Mouse (Mus musculus): ENCODE data around the gene Uggt1.

Gene Uggt1

GRCm38 (mm10) chr1:36180038-36180437 lies 64.5 kb downstream of the Uggt1 start:
- DNase-seq (ENCODE audit: low read depth, low spot score): no peak

DNA sequence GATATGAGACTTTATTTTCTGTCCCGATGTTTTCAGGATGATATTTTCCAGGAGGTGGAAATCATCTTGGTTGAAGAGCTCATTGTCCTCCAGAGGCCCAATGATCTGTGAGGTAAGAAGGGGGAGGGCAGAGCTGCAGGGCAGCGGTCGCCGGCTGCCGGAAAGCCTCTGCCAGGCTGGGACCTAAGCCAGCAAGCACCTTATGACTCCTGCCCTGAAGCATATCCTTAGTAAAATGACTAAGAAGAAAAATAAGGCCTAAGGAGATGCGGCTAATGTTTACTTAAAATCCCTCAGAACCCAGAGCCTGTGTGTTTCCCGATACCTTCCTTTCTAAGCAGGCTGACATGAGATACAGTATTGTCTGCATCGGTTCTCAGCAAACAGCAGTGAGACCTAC lies 71.1 kb downstream of the Uggt1 start:
- DNase-seq (ENCODE audit: low read depth, low spot score): no peak

DNA sequence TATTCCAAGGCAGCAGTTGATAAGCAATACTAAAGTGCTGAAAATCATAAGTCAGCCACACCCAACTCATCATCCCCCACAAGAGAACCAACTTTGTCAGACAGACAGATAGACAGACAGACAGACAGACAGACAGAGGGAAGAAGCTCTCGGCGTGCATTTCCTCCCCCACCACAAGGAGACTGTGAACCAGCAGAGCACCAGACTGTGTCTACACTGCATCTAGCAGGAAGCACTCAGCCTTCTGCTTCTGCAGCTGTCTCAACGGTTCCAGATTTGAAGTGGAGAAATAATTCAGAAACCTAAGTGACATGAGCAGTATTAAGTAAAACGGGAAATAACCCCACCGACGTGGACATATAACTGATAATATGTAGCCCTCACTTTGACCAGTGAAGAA lies 71.6 kb downstream of the Uggt1 start:
- DNase-seq (ENCODE audit: low read depth, low spot score): no peak

GRCm38 (mm10) chr1:36162687-36163086 lies 81.8 kb downstream of the Uggt1 start:
- DNase-seq (ENCODE audit: low read depth, low spot score): peak; percentile 65

GRCm38 (mm10) chr1:36161208-36161607 lies 83.3 kb downstream of the Uggt1 start:
- no peak for DNase-seq (ENCODE audit: low read depth, low spot score)

DNA sequence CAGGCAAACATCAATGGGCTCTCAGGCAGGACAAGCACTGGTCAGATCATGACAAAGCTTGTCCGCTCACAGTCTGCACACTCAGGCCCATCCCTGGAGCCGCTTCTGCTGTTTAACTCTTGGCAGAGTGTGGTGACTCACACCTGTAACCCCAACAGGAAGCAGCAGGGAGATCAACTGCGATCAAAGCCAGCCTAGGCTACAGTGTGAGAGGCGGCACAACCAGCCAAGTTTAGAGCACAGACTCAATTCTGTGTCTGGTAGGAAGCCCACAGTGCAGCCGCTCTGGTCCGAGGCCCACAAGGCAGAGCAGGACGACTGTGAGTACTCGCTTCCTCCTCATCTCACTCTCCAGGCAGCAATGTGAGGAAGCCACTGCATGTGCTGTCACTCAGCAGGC lies 84.3 kb downstream of the Uggt1 start:
- DNase-seq (ENCODE audit: low read depth, low spot score): no peak

DNA sequence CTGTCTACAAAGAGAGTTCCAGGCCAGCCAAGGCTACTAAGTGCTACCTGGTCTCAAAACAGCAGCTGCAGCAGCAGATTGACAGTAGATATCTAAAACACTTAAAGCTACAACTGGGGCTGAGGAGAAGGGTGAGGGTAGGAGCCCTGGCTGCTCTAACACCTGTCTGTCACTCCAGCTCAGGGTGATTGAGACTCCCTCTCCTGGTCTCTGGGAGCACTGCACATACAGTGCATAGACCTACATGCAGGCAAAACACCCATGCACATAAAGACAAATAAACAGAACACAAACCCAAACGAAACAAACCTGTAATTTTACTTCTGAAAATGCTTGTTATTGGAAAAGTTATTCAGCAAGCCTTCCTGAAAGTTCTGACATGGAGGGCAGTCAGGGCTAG lies 95.1 kb downstream of the Uggt1 start:
- peak; percentile 68 for DNase-seq (ENCODE audit: low read depth, low spot score)

DNA sequence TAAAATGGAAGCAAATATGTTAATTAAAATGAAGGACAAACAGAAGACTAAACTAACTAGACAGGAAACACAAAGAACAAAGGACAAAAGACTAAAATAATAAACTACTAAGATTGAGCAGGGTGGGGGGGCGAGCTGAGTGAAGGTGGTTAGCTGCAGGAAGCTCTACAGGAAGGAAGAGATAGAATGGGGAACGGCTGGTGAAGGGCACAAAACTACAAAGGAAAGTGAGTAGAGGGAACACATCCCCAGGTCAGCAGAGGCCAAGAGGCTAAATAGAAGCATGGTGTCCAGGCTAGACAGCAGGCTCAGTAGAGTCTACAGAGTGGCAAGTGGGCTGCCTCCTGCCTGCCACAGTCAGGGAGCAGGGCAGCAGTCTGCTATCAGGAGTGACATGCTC lies 95.7 kb downstream of the Uggt1 start:
- no peak for DNase-seq (ENCODE audit: low read depth, low spot score)

DNA sequence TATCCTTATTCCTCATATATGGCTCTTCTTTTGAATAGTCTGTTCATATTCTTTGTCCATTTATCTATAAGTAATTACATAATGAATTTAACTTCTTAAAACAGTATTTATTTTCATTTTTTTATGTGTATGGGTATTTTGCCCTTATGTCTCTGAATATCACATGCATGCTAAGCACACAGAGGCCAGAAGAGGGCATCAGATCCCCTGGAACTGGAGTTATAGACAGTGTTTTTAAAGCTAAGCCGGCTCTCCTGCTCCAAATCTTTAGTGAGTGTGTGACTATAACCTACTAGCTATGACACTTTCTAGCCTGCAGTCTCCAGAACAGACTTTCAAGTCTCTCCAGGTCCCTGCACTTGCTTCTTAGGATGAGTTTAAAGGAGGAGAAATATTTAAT lies 99.5 kb downstream of the Uggt1 start:
- DNase-seq (ENCODE audit: low read depth, low spot score): no peak

DNA sequence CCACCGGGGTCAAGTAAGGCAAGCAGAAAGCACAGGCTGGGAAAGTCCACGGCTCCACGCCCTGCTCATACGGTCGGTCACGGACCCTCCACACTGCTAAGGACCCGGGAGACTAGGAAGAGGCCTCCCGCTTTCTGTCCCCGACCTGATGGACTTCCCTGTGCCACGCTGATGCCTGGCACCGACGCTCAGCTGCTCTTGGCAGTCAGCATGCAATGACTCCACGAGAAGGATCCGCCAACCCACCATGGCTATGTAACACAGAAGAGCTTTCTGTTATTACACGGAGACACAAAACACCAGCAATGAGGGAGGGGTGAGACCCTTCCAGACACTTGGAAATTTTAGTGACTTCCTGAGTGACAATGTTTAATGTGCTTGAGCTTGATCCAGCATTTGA lies 104.2 kb downstream of the Uggt1 start:
- no peak for DNase-seq (ENCODE audit: low read depth, low spot score)

DNA sequence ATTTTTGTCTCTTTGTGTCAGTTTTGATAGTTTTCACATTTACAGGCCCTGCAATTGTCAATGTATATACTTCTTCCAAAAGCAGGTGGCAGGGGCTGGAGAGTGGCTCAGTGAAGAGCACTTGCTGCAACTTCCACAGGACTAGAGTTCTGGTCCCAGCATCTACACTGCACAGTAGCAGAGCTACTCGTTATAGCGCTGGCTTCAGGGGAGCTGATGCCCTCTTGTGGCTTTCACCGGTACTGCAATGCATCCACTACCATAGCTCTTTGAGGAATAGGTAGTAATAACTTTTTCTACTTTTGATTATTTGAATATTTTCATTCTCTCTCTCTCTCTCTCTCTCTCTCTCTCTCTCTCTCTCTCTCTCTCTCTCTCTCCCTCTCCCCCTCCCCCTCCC lies 109.9 kb downstream of the Uggt1 start:
- peak; percentile 77 for DNase-seq (ENCODE audit: low read depth, low spot score)

DNA sequence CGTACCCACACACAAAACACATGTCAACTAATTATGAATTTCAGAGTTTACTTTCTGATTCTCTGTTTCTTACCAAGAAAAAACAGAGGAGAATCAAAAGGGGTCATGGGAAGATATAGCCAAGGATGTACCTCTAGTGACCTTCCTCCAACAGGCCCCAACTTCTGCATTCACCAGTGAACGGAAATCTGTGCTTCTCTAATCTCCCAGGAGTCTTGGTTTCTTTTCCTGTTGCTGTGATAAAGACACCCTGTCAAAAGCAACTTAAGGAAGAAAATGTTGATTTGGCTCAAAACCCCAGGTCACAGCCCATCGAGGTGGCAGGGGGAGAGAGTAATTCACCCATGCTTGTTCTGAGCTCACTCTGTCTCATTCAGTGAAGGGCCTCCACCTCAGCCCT lies 110.9 kb downstream of the Uggt1 start:
- DNase-seq (ENCODE audit: low read depth, low spot score): no peak

- no peak for DNase-seq (ENCODE audit: low read depth, low spot score)
Measured at GRCm38 (mm10) chr1:36133041-36133440, 111.5 kb downstream of the Uggt1 start.

GRCm38 (mm10) chr1:36132211-36132610 lies 112.3 kb downstream of the Uggt1 start:
- no peak for DNase-seq (ENCODE audit: low read depth, low spot score)

- no peak for DNase-seq (ENCODE audit: low read depth, low spot score)
Measured at GRCm38 (mm10) chr1:36131766-36132165, 112.8 kb downstream of the Uggt1 start.

- no peak for DNase-seq (ENCODE audit: low read depth, low spot score)
Measured at GRCm38 (mm10) chr1:36131154-36131553, 113.4 kb downstream of the Uggt1 start.

- DNase-seq (ENCODE audit: low read depth, low spot score): no peak
Measured at GRCm38 (mm10) chr1:36130307-36131035, 114.0 kb downstream of the Uggt1 start.

- no peak for DNase-seq (ENCODE audit: low read depth, low spot score)
Measured at GRCm38 (mm10) chr1:36129881-36130280, 114.6 kb downstream of the Uggt1 start.

DNA sequence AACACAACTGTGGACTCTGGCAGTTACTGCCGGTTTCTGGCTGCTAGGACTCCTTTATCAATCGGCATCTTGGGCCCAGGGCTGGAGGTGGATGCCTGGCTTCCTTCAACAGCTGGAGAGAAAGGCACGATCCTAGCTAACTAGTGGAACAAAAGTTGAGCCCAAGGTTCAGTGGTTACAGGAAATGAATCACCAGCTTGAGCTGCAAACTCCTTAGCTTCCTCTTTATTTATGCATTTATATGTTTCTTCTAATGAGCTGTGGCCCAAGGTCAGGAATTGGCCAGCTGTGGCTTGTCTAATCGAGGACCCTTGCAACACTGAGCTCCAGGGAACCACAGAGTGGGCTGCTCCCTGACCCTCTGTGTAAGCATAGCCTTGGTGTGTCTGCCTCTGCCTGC lies 115.4 kb downstream of the Uggt1 start:
- DNase-seq (ENCODE audit: low read depth, low spot score): no peak

DNA sequence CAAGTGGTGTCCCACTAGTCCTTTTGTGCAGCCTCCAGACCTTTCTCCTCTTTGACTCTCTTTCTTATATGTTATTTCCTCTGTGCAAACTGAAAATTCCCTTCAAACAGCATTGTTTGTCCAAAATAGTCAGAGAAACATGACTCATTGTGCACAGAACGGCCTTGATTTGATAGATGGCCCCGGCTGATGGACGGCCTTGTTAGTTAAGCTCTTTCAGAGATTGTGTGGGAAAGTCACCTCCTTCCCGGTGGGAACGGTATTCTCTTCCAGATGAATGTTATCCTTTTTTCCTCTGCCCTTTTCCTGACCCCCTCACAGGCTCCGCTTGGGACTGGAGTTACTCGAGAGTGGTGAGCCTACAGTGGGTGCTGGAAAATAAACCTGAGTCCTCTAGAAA lies 119.4 kb downstream of the Uggt1 start:
- no peak for DNase-seq (ENCODE audit: low read depth, low spot score)

DNA sequence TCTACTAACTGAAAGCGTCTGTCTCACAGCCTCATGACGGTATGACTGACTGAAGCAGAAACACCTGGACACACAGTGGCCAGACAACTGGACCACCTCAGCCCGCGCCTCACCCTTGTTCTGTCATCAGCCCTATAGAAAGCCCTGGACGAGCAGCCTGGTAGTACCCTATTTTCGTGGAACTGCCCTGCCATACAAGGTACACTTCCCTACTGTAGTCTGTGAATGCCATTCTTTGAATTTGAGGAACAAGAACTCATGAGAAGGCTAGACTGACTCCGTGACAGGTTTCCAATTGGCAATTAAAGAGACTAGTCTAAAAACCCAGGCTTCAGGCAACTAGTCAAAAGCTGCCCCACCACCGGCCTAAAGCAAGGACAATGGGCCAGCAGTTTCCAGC lies 123.3 kb downstream of the Uggt1 start:
- no peak for DNase-seq (ENCODE audit: low read depth, low spot score)

DNA sequence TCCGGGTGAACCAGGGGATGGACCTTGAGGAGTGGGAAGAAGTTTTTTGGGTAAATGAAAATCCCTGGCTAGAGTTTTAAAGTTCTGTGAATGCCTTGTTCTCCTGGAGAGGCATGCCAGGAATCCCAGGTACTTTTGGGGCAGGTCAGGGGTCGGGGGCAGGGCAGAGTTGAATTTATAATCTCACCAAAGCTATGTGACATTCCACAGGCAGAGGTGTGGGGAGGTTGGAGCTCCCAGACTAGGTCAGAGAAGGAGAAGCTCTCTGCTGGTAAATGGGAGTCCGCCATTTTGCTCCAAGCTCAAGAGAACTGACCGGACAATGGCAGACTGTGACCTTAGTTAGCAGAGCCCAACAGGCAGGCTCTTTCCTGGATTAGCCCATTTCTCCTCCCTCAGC lies 125.1 kb downstream of the Uggt1 start:
- peak; percentile 60 for DNase-seq (ENCODE audit: low read depth, low spot score)

- no peak for DNase-seq (ENCODE audit: low read depth, low spot score)
Measured at GRCm38 (mm10) chr1:36118958-36119357, 125.6 kb downstream of the Uggt1 start.

DNA sequence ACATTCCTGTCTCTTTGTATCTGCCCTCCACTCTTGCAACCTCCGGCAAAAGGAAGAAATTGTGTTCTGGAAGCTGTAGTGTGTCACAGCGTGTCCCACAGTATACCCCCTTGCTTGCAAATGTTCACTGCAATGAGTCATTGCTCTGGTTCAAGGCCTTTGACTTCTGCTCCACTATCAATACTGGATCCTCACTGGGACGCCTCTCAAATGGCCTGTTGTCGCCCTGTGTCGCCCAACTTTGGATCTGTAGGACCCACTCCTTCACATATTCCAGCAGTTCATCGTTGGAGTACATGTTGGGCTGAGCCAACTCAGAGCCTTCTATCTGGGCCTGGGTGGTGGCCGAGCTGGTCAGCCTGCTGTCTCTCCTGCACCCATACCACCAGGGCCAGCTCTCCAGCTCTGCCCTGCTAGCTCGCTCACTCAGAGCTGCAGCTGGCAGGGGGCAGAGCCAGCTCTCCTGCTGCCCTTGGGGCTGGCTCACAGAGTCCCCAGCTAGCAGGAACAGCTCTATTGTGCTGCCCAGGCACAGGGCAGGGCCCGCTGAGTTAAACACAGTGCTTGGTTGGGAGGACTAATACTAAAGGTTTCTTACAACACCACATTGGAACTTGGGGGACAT lies 126.3 kb downstream of the Uggt1 start:
- no peak for DNase-seq (ENCODE audit: low read depth, low spot score)

Data from R1 (cell line).